Mouse (Mus musculus): Measurements from ENCODE around the gene Nkx1-1.

The Nkx1-1 gene

DNA sequence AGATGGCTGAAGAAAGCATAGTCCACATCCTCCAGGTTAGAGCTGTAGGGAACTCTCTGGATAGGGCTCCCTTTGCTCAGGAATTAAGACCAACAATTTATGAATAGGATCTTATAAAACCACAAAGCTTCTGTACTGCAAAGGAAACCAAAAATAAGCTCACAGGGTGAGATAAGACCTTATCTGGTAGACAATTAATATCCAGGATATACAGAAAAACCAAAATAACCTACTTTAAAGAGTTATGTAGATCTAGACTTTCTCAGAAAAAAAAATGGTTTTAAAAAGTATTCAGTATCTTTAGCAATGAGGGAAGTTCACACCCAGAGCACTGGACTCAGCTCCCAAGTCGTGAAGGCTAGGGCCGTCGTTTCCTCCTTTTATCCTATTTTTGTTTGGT is 13.5 kb downstream of the Nkx1-1 start:
- DNase-seq (ENCODE audit: low spot score in 2 of 2) = no peak

DNA sequence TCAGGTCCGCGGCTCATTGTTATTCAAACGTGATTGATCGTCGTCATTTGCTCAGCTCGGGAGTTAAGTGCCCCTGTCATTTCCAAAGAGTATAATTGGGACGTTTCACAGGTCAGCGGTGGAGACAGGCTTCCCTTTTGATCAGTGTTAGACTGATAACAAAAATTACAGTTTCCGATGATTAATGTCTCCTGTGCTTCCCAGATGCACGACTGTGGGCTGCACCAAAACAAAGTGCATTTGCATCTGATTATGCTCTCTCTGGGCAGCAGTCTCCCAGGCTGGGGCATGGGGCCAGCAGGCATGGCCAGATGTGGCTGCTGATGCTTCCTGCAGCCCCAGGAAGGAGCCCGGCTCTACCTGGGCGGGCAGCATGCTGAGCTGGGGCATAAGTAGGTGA is 33.0 kb downstream of the Nkx1-1 start:
- no peak for DNase-seq (ENCODE audit: low spot score in 2 of 2)

GRCm38 (mm10) chr5:33396828-33397227 is 36.9 kb downstream of the Nkx1-1 start:
- DNase-seq (ENCODE audit: low spot score in 2 of 2) = no peak

- DNase-seq (ENCODE audit: low spot score in 2 of 2) = no peak
Measured at GRCm38 (mm10) chr5:33395693-33396092, 38.1 kb downstream of the Nkx1-1 start.

- peak; percentile 47 to 79 for DNase-seq (ENCODE audit: low spot score in 2 of 2)
Measured at GRCm38 (mm10) chr5:33393803-33394202, 40.0 kb downstream of the Nkx1-1 start.

DNA sequence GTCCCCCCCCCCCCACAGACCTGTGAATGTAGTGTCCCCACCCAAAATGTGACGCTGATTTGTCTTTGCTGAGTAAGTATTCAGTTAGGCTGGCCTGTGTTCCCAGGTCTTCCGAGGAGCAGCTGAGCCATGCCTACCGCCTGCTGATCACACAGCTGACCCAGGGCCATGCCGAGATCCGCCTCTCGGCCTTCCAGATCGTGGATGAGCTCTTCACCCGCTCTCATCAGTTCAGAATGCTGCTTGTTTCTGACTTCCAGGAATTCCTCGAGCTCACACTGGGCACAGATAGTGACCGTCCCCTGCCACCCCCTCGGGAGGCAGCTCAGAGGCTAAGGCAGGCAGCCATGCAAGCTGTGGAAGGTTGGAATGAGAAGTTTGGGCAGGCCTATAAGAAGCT is 46.2 kb downstream of the Nkx1-1 start:
- no peak for DNase-seq (ENCODE audit: low spot score in 2 of 2)

Measured in heart, adult 9 months (tissue).